Mouse (Mus musculus) layer of hippocampus, adult 9-11 months (tissue): ENCODE measurements at regions not wholly inside any gene's neighbourhood (a gene's known extent, or its start where the extent isn't known, plus 50 kb on each side); places are given as distances from the start of the nearest gene placed in this dataset.

Experiments used
- DNase-seq: peaks from one replicate; pipeline ENCODE4 v3.0.0; 2022

GRCm38 (mm10) chr12:30647511-30647910 is 63.3 kb downstream of the Tmem18 start:
- no peak for DNase-seq

- DNase-seq: no peak
Observed at GRCm38 (mm10) chr12:30651506-30651905, 67.3 kb downstream of the Tmem18 start.

DNA sequence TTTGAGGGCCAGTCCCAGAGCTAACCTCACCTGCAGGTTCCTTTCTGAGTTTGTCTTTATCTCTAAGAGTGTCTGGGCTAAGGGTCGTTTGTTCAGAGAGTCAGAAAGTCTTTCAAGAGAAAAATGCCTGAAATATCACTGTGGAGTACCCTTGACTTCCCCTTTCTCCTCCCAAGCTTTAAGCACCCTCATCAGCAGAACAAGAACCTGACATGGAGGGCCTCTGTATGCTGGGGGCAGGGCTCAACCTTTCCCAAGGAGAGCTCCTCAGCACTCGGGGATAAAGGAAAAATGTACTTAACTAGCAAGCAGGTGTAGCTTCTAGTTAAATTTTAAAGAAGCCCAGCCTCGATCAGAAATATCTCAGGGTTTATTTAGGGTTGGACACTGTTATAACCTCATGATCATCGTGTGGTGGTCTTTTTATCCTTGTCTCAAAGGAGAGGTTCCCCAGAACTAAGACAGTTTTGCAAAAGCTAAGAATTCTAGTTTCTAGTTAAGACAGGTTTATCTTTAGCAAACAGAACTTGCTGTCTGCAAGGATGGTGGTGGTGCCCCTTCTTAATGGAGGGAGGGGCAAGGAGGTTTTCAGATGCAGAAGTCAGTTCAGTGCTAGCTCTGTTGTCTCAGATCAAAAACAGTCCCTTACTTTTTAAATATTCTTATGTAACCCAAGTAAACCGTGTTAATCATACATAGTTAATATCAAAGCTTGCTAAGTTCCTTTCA is 70.3 kb downstream of the Tmem18 start:
- no peak for DNase-seq

GRCm38 (mm10) chr12:30655076-30655421 is 70.8 kb downstream of the Tmem18 start:
- no peak for DNase-seq

DNA sequence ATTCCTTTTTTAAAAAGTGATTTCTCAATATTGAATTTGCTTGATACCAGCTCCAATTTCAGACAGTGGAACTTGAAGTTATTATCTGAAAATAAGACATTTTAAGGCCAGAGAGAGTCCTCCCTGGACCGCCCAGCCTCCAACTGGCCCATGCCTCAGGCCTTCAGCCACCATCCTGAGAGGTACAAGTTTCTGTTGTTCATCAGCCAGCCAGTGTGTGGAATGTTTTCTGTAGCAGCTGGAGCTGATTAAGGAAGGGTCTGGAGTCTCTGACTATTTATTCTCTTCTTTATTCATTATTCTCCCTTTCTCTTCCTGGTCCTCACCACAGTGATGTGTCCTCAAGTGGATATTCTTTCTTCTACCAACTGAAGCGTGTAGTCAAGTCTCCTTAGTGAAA is 94.6 kb downstream of the Tmem18 start:
- no peak for DNase-seq

- DNase-seq: no peak
Observed at GRCm38 (mm10) chr12:30690038-30690437, 105.8 kb downstream of the Tmem18 start.

GRCm38 (mm10) chr12:30693540-30693939 is 109.3 kb downstream of the Tmem18 start:
- DNase-seq: no peak

GRCm38 (mm10) chr12:30698256-30698655 is 114.0 kb downstream of the Tmem18 start:
- DNase-seq: peak; percentile 77

- DNase-seq: peak; percentile 18
Observed at GRCm38 (mm10) chr12:30703691-30704090, 119.5 kb downstream of the Tmem18 start.

DNA sequence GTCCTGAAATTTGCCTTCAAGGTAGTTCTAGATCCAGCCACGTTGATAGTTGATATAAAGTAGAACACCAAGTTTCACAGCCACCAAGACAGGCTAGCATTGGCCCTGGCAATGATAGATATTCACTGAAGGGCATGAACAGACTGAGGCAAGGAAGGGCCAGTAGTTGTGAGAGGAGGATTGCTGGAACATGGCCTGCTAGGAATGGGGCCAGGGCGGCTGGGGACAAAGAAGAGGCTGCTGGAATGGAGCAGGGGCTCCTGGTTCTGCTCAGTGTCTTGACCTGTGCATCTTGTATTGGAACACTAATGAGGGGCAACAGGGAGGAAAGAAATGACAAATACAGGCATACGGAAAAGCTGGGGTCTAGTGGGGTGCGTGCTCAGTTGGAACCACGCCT is 123.0 kb downstream of the Tmem18 start:
- DNase-seq: no peak

- no peak for DNase-seq
Observed at GRCm38 (mm10) chr12:30708635-30709181, 124.5 kb downstream of the Tmem18 start.

DNA sequence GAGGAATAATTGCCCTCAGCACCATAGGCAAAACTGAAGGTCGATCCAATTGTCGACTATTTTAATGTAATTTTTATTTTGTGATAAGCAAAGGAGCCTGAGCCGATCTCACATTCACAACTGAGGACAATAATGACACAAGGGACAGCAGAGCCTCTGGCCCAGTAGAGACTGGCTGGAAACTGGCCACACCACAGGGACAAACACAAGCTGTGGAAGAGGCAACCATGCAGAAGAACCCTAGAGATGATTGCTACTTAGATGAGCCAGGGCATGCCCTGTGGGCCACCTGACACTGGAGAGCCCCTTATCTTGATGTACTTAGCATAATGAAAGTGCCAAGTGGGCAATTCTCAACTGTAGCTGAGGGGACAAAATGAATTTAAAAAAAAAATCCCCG is 126.3 kb downstream of the Tmem18 start:
- no peak for DNase-seq

- DNase-seq: no peak
Observed at GRCm38 (mm10) chr12:30726747-30727146, 142.5 kb downstream of the Tmem18 start.

DNA sequence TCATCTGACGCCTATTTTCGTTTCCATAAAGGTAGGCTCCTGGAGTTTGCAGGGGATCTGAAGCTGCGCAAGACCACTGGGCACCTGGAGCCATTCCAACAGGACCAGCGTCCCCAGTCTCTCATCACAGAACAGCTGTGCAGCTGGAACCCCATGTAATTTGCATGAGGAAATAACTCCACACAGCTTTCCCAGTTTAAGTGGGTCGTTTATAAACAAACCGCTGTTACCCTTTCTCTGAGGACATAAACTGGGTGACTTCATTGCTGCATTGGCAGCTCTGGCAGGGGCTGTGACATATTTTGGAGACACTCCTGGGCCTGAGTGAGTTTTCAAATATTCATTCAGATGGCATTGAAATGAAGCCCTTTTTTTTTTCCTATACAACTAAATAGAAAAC is 145.2 kb downstream of the Tmem18 start:
- DNase-seq: no peak

GRCm38 (mm10) chr12:30767621-30768020 is 116.5 kb upstream of the Alkal2 start:
- DNase-seq: no peak

- no peak for DNase-seq
Observed at GRCm38 (mm10) chr12:30793371-30793770, 90.8 kb upstream of the Alkal2 start.

DNA sequence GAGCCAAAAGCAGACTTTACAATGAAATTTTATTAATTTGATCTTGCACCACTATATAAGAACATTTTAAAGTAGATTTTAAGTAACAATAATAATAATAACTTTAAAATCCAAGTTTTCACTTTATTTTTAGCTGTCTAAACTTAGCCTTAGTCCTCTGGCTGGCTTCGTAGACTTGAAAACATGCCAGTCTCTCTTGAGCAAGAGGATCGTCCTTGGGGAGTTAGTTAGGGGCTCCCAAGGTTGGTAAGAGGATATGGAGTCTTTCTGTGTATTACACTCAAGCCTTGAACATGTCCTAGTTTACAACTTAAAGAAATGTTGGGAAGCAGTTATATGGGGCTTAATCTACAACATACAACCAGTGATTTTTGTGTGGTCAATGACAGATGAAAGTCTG is 68.0 kb upstream of the Alkal2 start:
- DNase-seq: no peak

- no peak for DNase-seq
Observed at GRCm38 (mm10) chr12:30831383-30831782, 52.7 kb upstream of the Alkal2 start.
